Mouse (Mus musculus): ENCODE results near the gene Tmem151a.

GRCm38 (mm10) chr19:5108702-5109101 lies 23.4 kb upstream of the Tmem151a start:
- TF ChIP-seq GATA1 (IDR thresholded peaks at IDR 0.05; ENCODE audit: borderline replicate concordance, low read length) (no peak), FLI1 (IDR thresholded peaks at IDR 0.05; ENCODE audit: low read length) (no peak)
